Mouse (Mus musculus) spleen, adult 2 months (tissue): ENCODE measurements around the gene Fam193b.
A peak's percentile ranks its signal among the peaks of the same experiment; 100 is the strongest.

Experiments used
- CTCF ChIP-seq: fragments of 200-500 bp; IDR thresholded peaks from 2 replicates; pipeline ENCODE4 v1.5.1; 2011; ENCODE audit warnings: mild to moderate bottlenecking, inconsistent platforms; ENCODE audit not compliant: insufficient read depth, insufficient read length, insufficient replicate concordance; ENCODE audit errors: extremely low read depth
- POLR2A ChIP-seq: fragments of 200-500 bp; IDR thresholded peaks from 2 replicates; pipeline ENCODE4 v1.6.1; 2011; ENCODE audit warnings: low read depth, low read length, inconsistent platforms

DNA sequence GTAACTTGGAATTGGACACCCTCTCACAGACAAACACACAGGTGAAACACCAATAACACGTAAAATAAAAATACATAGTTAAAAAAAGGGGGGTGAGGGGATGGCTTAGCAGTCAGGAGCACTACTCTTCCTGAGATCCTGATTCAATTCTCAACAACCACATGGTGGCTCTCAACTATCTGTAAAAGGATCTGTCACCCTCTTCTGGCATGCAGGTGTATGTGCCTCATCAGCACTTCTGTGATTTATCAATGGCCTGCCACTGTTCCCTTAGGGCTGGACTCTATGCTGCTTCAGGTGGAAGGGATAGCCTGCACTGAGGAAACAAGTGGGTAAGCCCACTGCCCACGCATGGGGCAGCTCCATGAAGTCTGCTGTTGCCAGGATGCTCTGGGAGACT lies 30.0 kb downstream of the Fam193b start:
- TF ChIP-seq CTCF, result peak; percentile 6; the same call in 1 of the 2 replicates
- TF ChIP-seq POLR2A, result no peak
